Mouse (Mus musculus): ENCODE data around the gene Gapdhs.

GRCm38 (mm10) chr7:30777081-30777579 lies 33.6 kb upstream of the Gapdhs start:
- TF ChIP-seq CTCF (IDR thresholded peaks at IDR 0.05; ENCODE audit: low read depth, low read length) = no peak
- no peak for TF ChIP-seq POLR2A (IDR thresholded peaks at IDR 0.05; ENCODE audit: borderline replicate concordance, low read depth, low read length)
